Mouse (Mus musculus): ENCODE measurements around the gene Zfp185. TPM values are rescaled to one million over a fixed set of nuclear protein-coding genes. Genes with fewer than 3 reads are reported as not detected.
A peak's percentile ranks its signal among the peaks of the same experiment; 100 is the strongest.

Gene Zfp185
- polyA plus RNA-seq, 1 experiment from 2014 or later: 5.7 TPM

GRCm38 (mm10) chrX:72992291-72992919 is 5.3 kb downstream of the Zfp185 start:
- H3K27me3 ChIP-seq (replicated peaks): peaks cover 12% of the 10 kb centered on the region; the same call in 1 of the 2 replicates
- no peak overlapping the region for H3K9ac ChIP-seq
- no peaks in the 10 kb centered on the region for H3K9me3 ChIP-seq (replicated peaks)
- no peaks in the 10 kb centered on the region for H3K36me3 ChIP-seq
- H3K27ac ChIP-seq (ENCODE audit: poor library complexity, severe bottlenecking): no peak overlapping the region
- no peaks in the 10 kb centered on the region for H3K4me1 ChIP-seq (replicated peaks)
- H3K4me3 ChIP-seq: no peak overlapping the region
- H3K4me2 ChIP-seq: no peak overlapping the region
- ATAC-seq (ENCODE audit: insufficient number of reproducible peaks, low FRiP score): no peak
- WGBS: 56% methylated on average over 5 of the region's 5 CpGs

GRCm38 (mm10) chrX:72995542-72995941 is 8.4 kb downstream of the Zfp185 start:
- H3K27me3 ChIP-seq (replicated peaks): peaks cover 6% of the 10 kb centered on the region; the same call in 1 of the 2 replicates
- H3K4me2 ChIP-seq: no peak overlapping the region
- H3K27ac ChIP-seq (ENCODE audit: poor library complexity, severe bottlenecking): no peak overlapping the region
- H3K36me3 ChIP-seq: no peaks in the 10 kb centered on the region
- no peaks in the 10 kb centered on the region for H3K4me1 ChIP-seq (replicated peaks)
- WGBS: 55% methylated on average over 3 of the region's 3 CpGs
- H3K9ac ChIP-seq: no peak overlapping the region
- no peak for ATAC-seq (ENCODE audit: insufficient number of reproducible peaks, low FRiP score)
- H3K4me3 ChIP-seq: no peak overlapping the region
- H3K9me3 ChIP-seq (replicated peaks): no peaks in the 10 kb centered on the region

GRCm38 (mm10) chrX:73003110-73003509 is 16.0 kb downstream of the Zfp185 start:
- Histone ChIP-seq H3K4me3 (no peak overlapping the region), H3K27me3 (replicated peaks) (no peaks in the 10 kb centered on the region; the same call in 1 of the 2 replicates), H3K9ac (no peak overlapping the region), H3K27ac (ENCODE audit: poor library complexity, severe bottlenecking) (no peak overlapping the region), H3K36me3 (no peaks in the 10 kb centered on the region), H3K4me1 (replicated peaks) (no peaks in the 10 kb centered on the region), H3K9me3 (replicated peaks) (no peaks in the 10 kb centered on the region), H3K4me2 (no peak overlapping the region)
- 67% methylated on average over 5 of the region's 5 CpGs for WGBS
- ATAC-seq (ENCODE audit: insufficient number of reproducible peaks, low FRiP score): no peak

GRCm38 (mm10) chrX:73005678-73006077 is 18.5 kb downstream of the Zfp185 start:
- H3K9me3 ChIP-seq (replicated peaks): no peaks in the 10 kb centered on the region
- H3K27ac ChIP-seq (ENCODE audit: poor library complexity, severe bottlenecking): no peak overlapping the region
- no peaks in the 10 kb centered on the region; the same call in 1 of the 2 replicates for H3K27me3 ChIP-seq (replicated peaks)
- H3K4me3 ChIP-seq: no peak overlapping the region
- WGBS: 44% methylated on average over 4 of the region's 4 CpGs
- no peaks in the 10 kb centered on the region for H3K36me3 ChIP-seq
- H3K4me2 ChIP-seq: no peak overlapping the region
- no peak overlapping the region for H3K9ac ChIP-seq
- no peaks in the 10 kb centered on the region for H3K4me1 ChIP-seq (replicated peaks)
- no peak for ATAC-seq (ENCODE audit: insufficient number of reproducible peaks, low FRiP score)

- H3K36me3 ChIP-seq: no peaks in the 10 kb centered on the region
- WGBS: 18% methylated on average over 22 of the region's 27 CpGs
- no peaks in the 10 kb centered on the region for H3K9me3 ChIP-seq (replicated peaks)
- no peak overlapping the region for H3K9ac ChIP-seq
- no peaks in the 10 kb centered on the region for H3K4me1 ChIP-seq (replicated peaks)
- H3K27me3 ChIP-seq (replicated peaks): no peaks in the 10 kb centered on the region
- peak overlapping the region; percentile 44 for H3K4me3 ChIP-seq
- H3K27ac ChIP-seq (ENCODE audit: poor library complexity, severe bottlenecking): no peak overlapping the region; the same call in 1 of the 2 replicates
- peak; percentile 99 for ATAC-seq (ENCODE audit: insufficient number of reproducible peaks, low FRiP score)
- H3K4me2 ChIP-seq: peak overlapping the region; percentile 60
Observed at GRCm38 (mm10) chrX:73007597-73008479, 20.7 kb downstream of the Zfp185 start.

GRCm38 (mm10) chrX:73012846-73013245 is 25.7 kb downstream of the Zfp185 start:
- H3K4me2 ChIP-seq: no peak overlapping the region
- no peaks in the 10 kb centered on the region for H3K4me1 ChIP-seq (replicated peaks)
- H3K36me3 ChIP-seq: no peaks in the 10 kb centered on the region
- H3K9ac ChIP-seq: no peak overlapping the region
- H3K9me3 ChIP-seq (replicated peaks): no peaks in the 10 kb centered on the region
- 59% methylated on average over 4 of the region's 4 CpGs for WGBS
- no peak for ATAC-seq (ENCODE audit: insufficient number of reproducible peaks, low FRiP score)
- H3K27ac ChIP-seq (ENCODE audit: poor library complexity, severe bottlenecking): no peak overlapping the region
- 0 out of 2 replicates have a peak, but pooled peaks cover 3% of the 10 kb centered on the region for H3K27me3 ChIP-seq (replicated peaks)
- no peak overlapping the region for H3K4me3 ChIP-seq

GRCm38 (mm10) chrX:73037003-73037402 is 49.9 kb downstream of the Zfp185 start, which contains the start of gene Pnma5:
TSS of gene Pnma5 (minus strand) at chrX:73037103.
- ATAC-seq (ENCODE audit: insufficient number of reproducible peaks, low FRiP score): no peak
- Histone ChIP-seq H3K9me3 (replicated peaks) (no peaks in the 10 kb centered on the region), H3K4me3 (no peak within 1 kb of the TSS), H3K36me3 (no peaks in the 10 kb centered on the region), H3K27me3 (replicated peaks) (peaks cover 11% of the 10 kb centered on the region), H3K4me2 (no peak within 1 kb of the TSS), H3K9ac (no peak within 1 kb of the TSS), H3K27ac (ENCODE audit: poor library complexity, severe bottlenecking) (no peak within 1 kb of the TSS), H3K4me1 (replicated peaks) (no peaks in the 10 kb centered on the region)
- 65% methylated on average over 1 of the region's 1 CpGs for WGBS

GRCm38 (mm10) chrX:73038831-73039230 is 51.7 kb downstream of the Zfp185 start:
- 74% methylated on average over 8 of the region's 8 CpGs for WGBS
- Histone ChIP-seq H3K27ac (ENCODE audit: poor library complexity, severe bottlenecking) (no peak overlapping the region), H3K4me2 (no peak overlapping the region), H3K4me3 (no peak overlapping the region), H3K36me3 (no peaks in the 10 kb centered on the region), H3K27me3 (replicated peaks) (peaks cover 11% of the 10 kb centered on the region), H3K9me3 (replicated peaks) (no peaks in the 10 kb centered on the region), H3K4me1 (replicated peaks) (no peaks in the 10 kb centered on the region), H3K9ac (no peak overlapping the region)
- no peak for ATAC-seq (ENCODE audit: insufficient number of reproducible peaks, low FRiP score)

GRCm38 (mm10) chrX:73039666-73040065 is 52.5 kb downstream of the Zfp185 start:
- no peaks in the 10 kb centered on the region for H3K36me3 ChIP-seq
- no peak overlapping the region for H3K4me2 ChIP-seq
- no peak overlapping the region for H3K9ac ChIP-seq
- H3K4me3 ChIP-seq: no peak overlapping the region
- H3K27me3 ChIP-seq (replicated peaks): peaks cover 11% of the 10 kb centered on the region
- WGBS: 72% methylated on average over 12 of the region's 12 CpGs
- no peak overlapping the region for H3K27ac ChIP-seq (ENCODE audit: poor library complexity, severe bottlenecking)
- H3K4me1 ChIP-seq (replicated peaks): no peaks in the 10 kb centered on the region
- no peaks in the 10 kb centered on the region for H3K9me3 ChIP-seq (replicated peaks)
- ATAC-seq (ENCODE audit: insufficient number of reproducible peaks, low FRiP score): no peak

GRCm38 (mm10) chrX:73053860-73054563 is 66.9 kb downstream of the Zfp185 start:
- Histone ChIP-seq H3K4me3 (peak overlapping the region; percentile 9; the same call in 1 of the 2 replicates), H3K27me3 (replicated peaks) (0 out of 2 replicates have a peak, but pooled peaks cover 3% of the 10 kb centered on the region), H3K9ac (no peak overlapping the region), H3K9me3 (replicated peaks) (no peaks in the 10 kb centered on the region), H3K36me3 (no peaks in the 10 kb centered on the region), H3K27ac (ENCODE audit: poor library complexity, severe bottlenecking) (no peak overlapping the region), H3K4me1 (replicated peaks) (no peaks in the 10 kb centered on the region), H3K4me2 (peak overlapping the region; percentile 47)
- ATAC-seq (ENCODE audit: insufficient number of reproducible peaks, low FRiP score): peak; percentile 74
- WGBS: 14% methylated on average over 14 of the region's 14 CpGs

GRCm38 (mm10) chrX:73061528-73061927 is 74.4 kb downstream of the Zfp185 start:
- H3K27ac ChIP-seq (ENCODE audit: poor library complexity, severe bottlenecking): no peak overlapping the region
- H3K9me3 ChIP-seq (replicated peaks): no peaks in the 10 kb centered on the region
- peaks cover 25% of the 10 kb centered on the region for H3K27me3 ChIP-seq (replicated peaks)
- 74% methylated on average over 1 of the region's 1 CpGs for whole genome bisulfite sequencing
- no peak overlapping the region for H3K4me3 ChIP-seq
- H3K4me1 ChIP-seq (replicated peaks): no peaks in the 10 kb centered on the region
- H3K9ac ChIP-seq: no peak overlapping the region
- H3K4me2 ChIP-seq: no peak overlapping the region
- no peak for ATAC-seq (ENCODE audit: insufficient number of reproducible peaks, low FRiP score)
- no peaks in the 10 kb centered on the region for H3K36me3 ChIP-seq
